Mouse (Mus musculus) 3T3-L1 (cell line): ENCODE results near the gene Gm6096.
"Not testable (repeated sequence)": the region's sequence is repeated elsewhere in the genome, so short reads cannot be mapped to it uniquely, and the experiment has no call there.

ENCODE experiments used
- DNase-seq: peaks from one replicate; pipeline ENCODE4 v3.0.0-alpha.2; 2015; ENCODE audit warnings: low read depth, low spot score

Gm6096 gene

DNA sequence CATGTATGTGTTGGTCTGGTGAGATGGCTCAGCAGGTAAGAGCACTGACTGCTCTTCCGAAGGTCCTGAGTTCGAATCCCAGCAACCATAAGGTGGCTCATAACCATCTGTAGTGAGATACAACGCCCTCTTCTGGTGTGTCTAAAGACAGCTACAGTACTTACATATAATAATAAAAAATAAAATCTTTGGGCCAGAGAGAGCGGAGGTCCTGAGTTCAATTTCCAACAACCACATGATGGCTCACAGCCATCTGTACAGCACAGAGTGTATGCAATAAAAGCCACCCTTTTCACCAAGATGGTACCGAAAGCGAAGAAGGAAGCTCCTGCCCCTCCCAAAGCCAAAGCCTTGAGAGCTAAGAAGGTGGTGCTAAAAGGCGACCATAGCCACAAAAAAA, at the start of gene Gm6096:
TSS of gene Gm6096 (plus strand) at position 301 of the 400 bp plus-strand sequence.
- no peak for DNase-seq

DNA sequence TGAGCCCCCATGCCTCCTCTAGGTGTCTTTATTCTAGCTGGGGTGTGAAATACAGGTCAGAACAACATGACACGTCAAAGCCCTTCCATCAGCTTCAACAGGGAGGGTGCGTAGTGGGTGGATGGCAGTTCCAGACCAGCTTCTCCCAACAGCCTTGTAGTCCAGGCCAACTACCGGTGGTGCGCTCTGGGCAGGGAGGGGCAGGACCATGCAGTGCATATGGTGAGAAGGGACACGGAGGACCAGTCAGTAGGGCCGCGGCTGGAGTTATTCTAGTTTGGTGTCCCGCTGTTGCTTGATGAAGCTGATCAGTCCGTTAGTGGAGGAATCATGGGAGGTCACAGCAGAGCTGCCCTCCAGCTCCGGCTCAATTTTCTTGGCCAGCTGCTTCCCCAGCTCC, 48.7 kb upstream of the Gm6096 start:
- not testable (repeated sequence) for DNase-seq

DNA sequence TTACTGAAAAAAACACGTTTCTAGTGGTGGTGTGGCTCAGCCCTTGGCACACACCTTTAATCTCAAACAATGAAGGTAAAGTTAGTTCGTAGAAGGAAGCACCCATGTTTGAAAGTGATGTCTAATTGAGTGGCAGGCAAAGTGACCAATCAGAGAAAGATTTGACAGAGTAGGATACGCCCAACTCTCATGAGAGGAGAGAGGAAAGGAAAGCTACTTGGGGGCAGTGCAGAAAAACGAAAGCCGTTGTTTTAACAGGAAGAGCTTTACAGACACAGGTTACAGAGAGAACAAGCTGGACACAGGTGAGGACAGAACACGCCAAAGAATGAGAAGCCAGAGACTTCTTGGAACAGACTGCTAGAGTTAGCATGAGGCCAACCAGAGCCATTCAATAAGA, 44.5 kb upstream of the Gm6096 start:
- DNase-seq: no peak

DNA sequence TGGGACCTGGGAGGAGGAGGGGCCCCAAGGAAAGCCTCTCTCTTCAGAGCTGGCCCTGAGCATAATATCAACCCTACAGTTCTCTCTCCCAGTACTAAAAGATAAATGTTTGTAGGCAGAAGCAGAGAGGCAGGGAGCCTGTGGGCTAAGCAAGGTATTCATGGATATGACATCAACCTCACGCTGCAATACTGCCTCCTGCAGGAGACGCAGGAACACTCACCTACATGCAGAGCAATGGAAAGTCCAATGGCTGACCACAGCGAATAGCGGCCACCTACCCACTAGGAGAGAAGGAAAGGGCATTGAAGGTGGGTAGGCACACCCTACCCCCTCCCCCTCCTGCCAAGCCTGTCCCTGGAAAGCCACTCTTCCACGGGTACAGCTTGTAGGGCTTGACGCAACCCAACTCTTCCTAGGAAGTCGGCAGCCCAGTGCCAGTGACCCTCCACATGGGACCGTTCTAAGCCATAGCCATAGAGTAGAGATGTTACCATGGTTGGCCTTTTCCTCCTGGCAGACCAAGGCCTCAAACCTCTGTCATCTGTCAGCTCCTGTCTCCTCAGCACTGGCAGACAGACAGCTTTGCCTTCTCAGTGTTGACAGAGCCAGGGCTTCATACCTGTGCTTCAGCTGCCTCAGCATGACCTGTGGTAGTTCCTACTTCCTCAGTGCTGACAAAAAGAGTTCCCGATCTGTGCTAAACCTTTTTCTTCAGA, 42.7 kb upstream of the Gm6096 start:
- peak; percentile 20 for DNase-seq

DNA sequence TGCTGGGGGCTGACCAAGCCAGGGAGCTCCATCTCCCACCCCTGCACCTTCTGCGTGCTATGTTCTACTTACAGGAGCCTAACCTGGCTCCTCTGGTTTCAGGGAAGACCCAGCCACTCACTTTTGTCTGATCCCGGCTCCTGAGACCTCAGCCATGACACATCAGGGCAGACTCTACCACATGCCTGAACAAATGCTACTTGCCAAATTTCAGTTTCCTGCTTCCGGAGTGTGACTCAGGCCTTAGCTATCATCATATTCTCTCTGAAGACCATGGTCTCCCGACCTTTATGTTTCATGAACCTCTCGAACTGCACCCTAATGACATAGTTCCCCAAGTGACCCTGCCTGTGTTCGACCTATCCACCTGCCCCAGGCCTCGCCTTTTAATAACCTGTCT, 37.6 kb upstream of the Gm6096 start:
- peak; percentile 75 for DNase-seq

DNA sequence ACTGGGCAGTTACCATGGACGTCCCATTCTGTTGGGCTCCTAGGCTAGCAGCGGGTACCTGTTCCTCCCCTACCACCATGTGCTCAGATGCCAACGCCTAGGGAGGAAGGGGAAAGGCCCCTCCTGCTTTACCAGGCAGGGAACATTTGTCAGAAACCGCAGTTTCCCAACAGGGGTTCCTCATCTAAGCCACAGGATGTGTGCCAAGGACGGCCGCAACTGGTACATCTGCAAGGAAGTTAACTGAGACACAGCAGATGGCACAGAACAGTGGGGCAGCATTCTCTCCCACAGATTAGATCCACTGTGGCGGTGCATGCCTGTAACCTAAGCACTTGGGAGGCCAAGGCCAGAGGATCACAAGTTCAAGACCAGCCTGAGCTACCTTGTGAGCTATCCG, 36.2 kb upstream of the Gm6096 start:
- DNase-seq: no peak

DNA sequence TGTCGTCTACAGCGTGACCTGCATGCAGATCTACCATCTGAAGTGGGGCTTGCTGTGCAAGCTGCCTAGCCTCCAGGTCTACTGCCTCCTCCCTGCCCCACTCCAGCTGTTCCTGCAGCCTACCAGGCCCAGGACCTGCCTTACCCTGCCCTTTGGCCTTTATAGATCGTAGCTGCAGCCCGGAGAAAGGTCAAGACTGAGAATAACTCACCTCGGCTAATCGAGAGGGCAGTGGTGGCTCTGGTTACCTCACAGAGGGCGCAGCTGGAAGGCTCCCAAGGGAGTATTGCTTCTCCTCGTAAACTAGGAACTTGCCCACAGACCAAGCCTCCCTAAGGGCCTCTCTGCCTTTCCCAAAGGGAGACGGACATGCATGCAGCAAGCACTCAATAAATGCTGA, 35.4 kb upstream of the Gm6096 start:
- no peak for DNase-seq

DNA sequence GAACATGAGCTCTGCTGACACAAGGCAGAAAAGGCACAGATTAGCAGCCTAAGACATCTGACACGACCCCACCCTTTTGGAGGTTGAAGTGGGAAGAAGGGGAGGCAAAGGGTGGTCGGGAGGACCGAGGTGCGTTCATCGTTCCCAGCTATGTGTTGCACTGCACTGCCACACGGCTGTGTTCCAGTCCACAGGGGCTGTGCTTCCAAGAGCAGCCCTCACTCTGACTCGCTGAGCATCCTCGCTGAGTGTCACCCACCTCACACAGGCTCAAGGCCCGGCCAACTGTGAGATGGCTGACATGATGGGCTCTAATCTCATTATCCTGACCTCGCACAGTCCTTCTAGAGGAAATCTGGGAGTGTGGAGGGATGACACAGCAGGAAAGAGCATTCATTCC, 34.4 kb upstream of the Gm6096 start:
- DNase-seq: no peak

DNA sequence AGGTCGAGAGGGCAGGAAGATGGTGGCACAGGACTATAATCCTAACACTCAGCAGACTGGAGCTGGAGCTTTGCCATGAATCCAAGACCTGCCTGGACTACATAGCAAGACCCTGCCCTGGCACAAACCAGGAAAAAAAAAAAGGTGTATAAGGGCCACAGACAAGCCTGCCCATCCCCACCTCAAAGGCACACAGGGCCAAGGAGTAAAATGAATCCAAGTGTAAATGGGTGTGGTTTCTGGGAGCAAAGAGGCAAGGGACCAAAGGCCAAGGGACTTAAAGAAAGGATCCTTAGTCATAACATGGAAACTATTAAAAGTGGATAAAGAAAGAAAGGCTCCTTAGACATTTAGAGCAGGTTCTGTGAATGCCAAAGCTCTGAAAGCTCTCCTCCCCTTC, 32.3 kb upstream of the Gm6096 start:
- DNase-seq: no peak

DNA sequence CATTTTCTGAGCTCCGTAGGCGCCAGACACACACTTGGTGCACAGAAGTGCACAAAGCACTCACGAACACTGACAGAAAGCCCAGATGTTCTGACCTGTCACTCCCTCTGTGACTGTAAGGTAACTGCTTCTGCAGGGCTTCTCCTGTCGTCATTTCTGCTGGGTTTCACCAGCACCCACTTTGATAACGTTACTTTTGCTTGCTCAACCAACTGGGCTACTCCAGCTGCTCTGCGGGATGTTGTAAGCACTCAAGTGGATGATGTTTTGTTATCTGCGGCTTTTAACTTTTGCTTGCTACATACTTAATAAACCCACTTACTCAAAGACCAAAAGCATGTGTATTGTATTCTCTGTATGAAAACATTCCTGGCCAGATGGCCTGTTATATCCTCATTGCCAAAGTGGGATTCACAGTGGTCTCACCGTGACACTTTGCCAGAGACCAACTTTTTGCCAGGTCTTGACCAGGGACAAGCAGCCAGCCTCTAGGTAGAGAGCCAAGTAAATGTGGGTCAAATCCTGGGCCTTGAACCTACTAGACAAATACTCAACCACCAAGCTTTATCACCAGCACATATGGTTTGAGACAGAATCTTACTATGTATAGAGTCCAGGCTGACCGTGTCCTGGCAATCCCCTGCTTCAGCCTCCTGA, 29.1 kb upstream of the Gm6096 start:
- DNase-seq: no peak

DNA sequence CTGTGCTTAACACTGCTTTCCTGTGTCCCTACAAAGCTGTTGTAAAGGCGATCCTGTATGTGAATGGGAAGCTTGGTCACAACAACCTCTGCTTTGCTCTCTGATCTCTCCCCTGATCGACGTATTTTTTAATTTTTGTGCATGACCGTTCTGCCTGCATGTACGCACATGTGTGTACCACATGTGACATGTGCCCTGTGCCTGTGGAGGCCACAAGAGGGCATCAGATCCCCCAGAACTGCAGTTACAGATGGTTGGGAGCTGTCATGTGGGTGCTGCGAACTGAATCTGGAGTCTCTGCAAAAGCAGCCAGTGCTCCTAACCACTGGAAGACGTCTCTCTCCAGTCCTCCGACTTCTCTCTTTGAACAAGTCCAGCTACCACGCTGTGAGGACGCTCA, 28.5 kb upstream of the Gm6096 start:
- DNase-seq: no peak

DNA sequence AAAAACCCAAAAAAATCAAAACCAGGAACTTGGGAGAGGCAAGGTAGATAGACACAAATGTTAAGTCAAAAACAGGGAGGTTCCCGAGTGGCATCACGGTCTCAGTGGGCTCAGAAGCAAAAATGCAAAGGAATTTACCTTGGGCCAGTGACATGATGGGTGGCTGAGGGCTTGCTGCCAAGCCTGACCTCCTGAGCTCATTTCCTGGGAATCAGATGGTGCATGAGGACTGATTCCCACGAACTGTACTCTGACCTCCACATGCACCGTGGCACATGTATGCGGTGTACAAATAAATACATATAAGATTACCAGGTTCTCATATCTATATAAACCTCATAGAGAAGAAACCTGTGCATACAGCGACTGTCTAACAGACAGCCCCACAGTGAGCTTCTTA, 26.5 kb upstream of the Gm6096 start:
- DNase-seq: no peak

DNA sequence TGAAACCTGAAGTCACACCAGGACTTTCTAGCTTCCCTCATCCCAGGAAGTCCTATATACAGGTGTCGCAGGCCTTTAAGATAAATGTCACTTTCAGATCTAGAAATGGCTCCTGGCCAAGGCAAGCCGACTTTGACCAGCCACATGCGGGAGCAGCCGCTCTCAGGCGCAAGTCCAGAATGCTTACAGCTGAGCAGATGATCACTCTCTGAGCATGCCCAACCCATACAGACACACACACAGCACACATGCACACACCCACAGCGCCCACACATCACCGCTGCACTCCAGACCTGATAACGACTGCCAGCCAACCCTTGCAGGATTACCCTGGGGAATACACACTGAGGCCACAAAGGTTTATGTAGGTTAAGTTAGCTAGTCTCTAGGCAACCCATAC, 24.8 kb upstream of the Gm6096 start:
- no peak for DNase-seq

DNA sequence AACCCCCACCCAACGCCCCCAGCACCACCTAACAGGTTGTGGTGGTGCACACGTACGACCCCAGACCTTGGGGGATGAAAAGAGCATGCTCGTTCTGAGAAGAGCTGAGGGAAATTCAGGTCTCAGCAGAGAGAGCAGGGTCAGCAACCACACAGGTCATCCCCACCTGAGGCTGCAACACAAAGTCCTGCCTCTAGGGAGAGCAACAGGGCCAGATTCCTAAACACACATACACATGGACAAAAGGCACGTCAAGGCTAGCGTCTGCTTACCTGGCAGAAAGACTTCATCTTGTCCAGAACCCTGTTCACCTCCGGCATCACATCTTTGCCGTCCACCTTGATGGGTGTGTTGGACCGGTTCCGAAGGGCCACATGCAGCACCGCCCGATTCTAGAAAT, 24.0 kb upstream of the Gm6096 start:
- no peak for DNase-seq

DNA sequence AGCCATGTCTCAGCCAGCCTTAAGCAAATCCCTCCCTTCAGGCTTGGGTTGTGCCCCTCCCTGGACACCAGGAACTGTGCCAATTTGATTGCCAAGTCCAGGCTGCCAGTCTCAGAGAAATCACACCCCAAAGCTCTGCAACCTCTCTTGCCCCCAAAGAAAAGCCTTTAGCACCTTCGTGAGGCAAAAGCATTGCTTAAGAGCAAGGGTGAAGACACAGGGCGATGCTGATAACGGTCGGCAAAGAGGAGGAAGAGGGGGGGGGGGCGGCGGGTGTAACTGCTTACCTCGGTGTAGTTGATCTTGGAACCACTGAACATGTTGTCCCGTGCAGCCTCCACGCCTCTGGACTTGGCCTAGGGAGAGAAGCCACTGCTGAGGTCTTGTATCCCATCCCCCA, 22.2 kb upstream of the Gm6096 start:
- DNase-seq: peak; percentile 60

DNA sequence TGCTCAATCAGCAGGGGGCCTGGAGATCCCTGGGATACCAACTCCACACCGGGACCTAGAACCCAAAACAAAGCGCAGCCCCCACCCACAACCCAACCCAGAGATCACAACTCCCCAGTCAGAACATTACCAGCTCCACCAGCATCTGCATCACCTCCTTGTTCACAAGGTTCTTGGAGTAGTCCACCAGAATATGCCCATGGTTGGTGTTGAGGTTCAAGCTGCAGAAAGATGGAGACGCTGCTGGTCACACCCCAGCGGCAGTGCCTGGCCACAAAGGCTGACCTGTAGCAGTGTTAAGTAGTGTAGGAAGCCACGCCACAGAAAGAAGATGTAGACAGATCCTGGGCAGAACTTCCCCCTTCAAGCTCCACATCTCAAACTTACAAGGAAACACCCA, 21.7 kb upstream of the Gm6096 start:
- DNase-seq: no peak

DNA sequence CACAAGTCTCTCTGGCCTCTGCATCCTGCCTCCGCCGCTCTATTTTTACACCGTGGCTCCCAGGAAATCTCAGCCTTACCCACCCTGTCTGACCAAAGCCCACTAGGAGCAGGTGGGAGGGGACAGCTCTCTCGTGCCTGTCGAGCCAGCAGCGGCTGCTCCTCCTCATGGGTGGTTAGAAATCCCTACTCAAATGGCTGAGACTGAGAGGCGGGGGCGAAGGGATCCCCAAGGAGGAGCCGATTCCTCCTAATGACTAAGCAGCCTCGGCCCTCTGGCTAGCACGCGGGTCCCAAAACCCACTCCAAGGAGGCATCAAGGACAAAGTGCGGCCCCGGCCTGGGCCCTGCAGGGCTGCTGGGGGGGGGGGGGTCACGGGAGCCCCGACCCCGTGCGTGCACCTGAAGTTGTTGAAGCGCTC, 21.1 kb upstream of the Gm6096 start:
- peak; percentile 60 for DNase-seq

DNA sequence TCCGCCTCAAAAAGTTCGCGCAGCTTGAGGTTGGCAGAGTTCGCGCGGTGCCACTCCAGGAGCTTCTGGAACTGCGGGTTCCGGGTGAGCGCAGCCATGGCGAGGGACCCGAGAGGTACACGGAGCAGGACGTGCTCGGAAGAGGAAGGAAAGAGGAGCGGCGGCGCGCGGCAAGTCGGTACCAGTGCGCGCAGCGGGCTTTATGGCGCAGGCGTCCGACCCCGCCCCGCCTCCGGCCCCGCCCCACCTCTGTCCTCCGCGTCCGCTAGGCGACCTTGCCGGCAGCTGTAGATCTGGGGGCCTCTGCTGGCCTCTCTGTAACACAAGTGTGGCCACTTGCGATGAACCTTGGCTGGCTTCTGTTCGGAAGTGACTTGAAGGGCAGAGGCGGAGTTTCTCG, 20.7 kb upstream of the Gm6096 start, which contains the start of gene Gpi1:
TSS of gene Gpi1 (minus strand) at position 221 of the 400 bp plus-strand sequence.
- peak; percentile 86 for DNase-seq

DNA sequence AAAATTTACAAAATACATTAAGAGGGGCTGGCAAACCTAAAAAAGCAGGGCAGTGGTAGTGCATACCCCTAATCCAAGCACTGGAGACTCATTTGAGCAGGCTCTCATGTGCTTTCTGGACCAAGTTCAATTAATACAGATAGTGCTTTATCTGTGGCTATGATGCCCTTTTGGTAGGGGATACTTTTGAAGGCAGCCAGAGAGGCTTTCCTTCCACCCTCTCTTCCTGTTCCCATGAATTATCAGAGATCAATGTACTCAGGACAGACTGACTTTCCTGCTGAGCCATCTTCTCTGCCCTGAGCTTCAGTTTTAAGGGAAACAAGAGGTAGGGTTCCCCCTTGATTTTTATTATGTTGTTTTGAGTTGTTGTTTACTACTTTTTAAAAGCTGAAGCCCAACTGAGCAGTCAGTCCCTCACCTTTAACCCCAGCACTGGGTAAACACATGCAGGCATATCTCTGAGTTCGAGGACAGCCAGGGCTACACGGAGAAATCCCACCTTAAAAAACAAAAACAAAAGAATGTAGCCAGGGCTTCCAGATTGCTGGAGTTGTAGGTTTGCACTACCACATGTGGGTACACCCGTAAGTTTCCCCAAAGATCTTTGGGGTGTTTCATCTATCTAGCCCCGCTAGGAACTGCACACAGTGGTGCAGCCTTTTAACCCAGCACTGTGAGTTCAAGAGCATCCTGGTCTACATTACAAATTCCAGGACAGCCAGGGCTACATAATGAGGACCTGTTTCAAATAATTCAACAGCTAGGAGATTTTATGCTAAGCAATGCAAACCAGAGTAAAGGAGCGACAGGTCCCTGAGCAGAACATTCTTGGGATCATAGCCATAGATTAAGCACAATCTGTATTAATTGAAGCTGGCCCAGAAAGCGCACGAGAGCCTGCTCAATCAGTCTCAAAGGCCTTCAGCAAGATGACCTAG, 17.8 kb upstream of the Gm6096 start:
- DNase-seq: no peak

DNA sequence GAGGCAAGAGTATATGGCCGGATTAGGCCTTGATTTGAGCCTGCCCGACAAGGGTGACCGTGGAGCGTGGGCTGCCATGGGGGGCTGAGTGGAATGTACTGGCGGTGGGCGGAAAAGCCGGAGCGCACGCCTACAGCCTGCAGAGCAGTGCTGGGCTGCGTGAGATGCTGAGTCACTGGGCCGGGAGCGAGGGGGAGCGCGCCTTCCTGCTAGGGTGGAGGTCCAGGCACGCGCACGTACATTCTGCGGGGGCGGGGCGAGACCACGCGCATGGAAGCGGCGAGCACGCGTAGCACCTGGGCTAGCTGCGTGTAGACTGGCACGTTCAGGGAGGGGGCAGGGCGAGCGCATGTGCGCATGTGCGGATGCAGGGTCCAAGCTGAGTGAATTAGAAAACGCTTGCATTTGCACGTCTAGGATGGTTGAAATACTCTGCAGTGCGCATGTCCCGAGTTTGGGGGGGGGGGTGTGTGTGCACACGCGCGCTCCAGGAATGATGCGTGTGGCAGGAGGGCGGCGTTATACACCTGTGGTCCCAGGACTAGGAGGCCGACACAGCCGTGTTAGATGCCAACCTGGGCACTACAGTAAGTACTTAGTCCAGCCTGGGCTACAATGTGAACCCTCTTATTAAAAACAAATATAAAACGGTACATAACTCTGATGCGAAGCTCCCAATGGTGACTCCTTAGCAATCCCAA, 16.8 kb upstream of the Gm6096 start:
- peak; percentile 96 for DNase-seq
